Mouse (Mus musculus) cortical plate, adult 2 months (tissue): Measurements from ENCODE around the gene Zdhhc18.

Experiments
- CTCF ChIP-seq: fragments of 200-500 bp; IDR thresholded peaks from 2 replicates; pipeline ENCODE4 v1.5.1; 2011; ENCODE audit warnings: mild to moderate bottlenecking, control low read depth, low read length; ENCODE audit not compliant: insufficient read depth; ENCODE audit errors: extremely low read depth
- POLR2A ChIP-seq: fragments of 200-500 bp; IDR thresholded peaks from 2 replicates; pipeline ENCODE4 v1.6.1; 2011; ENCODE audit warnings: mild to moderate bottlenecking, low read length, control low read depth; ENCODE audit not compliant: insufficient read depth; ENCODE audit errors: extremely low read depth

DNA sequence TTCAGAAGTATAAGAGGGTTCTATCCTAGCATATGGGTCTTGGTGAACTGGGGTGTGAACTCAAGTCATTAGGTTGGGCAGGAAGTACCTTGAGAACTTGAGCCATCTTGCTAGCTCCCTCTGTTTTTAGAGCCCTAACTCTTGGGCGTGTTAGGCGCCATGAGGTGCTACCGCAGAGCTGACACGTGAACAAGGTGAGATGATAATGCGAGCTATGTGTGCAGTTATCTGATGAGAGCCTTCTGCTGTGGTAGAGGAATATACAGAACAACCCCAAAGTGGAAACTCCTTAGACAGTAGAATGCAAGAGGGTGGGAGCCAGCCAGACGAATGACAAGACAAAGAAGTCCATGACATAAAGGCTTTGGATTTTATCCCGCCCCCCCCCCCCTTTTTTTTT lies 27.3 kb upstream of the Zdhhc18 start:
- TF ChIP-seq CTCF = no peak
- TF ChIP-seq POLR2A = no peak
